Mouse (Mus musculus): ENCODE measurements around the gene Arsg.

GRCm38 (mm10) chr11:109465068-109465467, 8.1 kb upstream of the Arsg start:
- TF ChIP-seq POLR2A (IDR thresholded peaks at IDR 0.05; ENCODE audit: borderline replicate concordance, extremely low read depth, insufficient read depth, insufficient read length, poor library complexity, severe bottlenecking) = no peak
- TF ChIP-seq CTCF (IDR thresholded peaks at IDR 0.05; ENCODE audit: borderline replicate concordance, extremely low read depth, insufficient read depth, insufficient read length) = no peak
